Mouse (Mus musculus): ENCODE data around the gene Top2b.

The Top2b gene

DNA sequence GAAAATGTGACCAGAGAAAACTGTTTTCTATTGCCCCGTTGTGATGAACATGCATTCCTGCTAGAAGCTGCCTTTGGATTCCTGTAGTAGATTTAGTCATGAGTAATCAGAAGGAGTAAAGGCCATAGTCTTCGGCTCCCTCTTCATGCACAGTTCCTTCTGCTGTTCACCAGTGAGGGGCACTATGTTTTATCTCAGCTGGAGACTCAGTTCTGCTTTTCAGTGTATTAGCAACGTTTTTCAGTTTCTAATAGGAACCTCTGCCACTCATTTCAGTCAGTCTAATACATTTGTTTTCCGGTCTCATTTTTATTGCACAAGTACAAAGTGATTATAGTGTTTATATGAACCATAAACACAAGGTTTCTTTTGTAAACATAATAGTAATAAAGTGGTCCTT is 62.6 kb downstream of the Top2b start:
- no peak for DNase-seq (ENCODE audit: low spot score)

DNA sequence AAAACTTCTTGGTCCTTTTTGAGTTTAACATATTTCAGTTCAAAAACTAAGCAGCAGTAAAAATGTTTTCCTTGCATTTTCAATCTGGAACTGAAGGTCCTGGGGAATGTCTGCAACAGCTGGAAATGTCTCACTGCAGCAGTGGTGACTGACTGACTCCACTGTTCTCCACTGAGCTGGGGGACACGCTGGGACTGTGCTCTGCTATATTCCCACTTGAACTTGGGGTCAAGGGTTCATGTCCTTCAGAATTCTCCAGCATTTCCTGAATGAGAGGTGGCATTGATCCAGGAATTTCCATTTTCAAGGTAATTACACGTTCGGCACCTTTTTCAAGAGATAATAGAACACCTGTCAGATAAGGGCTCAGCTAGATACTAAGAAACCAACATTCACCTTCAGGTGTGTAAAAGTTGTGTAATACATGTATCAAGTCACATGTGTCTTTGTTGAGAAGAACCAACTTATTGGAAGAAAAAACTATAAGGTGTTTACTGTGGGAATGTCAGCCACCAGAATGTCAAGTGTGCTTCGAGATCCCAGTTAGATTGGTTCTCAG is 67.0 kb downstream of the Top2b start:
- DNase-seq (ENCODE audit: low spot score): no peak

DNA sequence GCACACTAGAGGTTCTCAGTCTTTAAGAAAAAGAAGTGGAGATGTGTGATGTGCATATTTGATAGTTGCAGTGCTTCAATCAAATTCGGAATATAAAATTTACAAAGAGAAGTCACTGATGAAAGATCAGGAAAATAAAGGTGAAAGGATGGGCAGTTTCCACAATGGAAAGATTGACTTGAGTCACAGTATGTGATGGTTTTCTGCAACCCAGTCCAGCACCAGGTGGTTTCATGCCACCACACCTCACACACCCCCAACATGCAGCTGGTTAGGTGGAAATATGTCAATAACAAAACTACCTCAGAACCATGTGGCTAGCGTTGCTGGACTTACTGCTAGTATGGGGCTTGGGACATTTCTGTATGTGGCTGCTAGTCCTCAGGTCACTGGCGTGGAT is 67.6 kb downstream of the Top2b start:
- DNase-seq (ENCODE audit: low spot score): no peak

DNA sequence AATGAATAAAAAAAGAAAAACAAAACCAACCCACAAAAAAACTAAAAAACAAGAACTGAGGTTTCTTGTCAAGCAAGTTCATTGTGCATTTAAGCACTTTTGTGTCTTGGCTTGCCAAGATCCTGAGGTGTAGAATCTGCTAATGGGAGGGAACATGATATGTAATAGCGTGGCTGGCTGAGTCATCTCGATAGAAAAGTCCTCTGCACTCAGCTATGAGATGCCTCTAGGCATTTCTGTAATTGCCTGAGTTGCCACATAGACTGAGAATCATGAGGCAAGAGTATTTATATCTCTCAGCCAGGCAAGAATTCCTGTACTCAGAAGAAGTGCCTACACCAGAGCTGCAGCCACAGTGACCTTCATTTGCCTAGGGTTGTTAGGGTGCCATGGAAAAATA is 68.2 kb downstream of the Top2b start:
- DNase-seq (ENCODE audit: low spot score): no peak

DNA sequence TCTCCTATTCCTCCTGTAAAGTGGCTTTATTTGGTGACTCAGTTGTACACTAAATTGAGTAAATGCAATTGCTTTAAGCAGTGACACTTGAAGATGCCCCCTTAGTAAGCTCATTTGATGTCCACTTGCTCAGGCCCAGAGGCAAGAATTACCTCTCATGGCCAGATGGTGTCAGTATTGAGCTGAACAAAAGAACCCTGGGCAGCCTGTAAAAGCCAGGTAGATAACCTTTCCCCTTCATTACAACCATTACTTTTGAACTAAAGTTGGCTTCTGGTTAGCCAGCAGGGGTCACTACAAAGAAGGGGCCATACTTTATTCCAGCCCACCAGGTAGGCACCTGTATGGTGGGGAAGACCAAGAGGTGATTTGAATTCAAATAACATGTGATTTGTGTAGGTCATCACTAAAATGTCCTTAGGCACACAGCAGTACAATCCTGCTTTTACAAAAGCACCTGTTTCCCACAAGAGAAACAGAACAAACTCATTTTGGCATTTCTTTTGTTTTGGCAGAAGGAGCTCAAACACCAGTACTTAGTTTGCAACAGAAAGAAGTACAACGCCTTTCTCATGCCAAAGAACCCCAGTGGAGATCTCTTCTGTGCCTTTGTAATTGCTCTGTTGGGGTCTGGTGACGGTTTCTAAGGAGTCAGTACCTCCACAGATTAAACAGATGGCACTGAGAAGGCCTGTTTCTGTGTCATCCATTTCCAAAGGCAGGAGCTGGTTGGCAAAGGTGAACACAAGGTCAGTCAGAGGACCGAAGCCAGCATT is 69.6 kb downstream of the Top2b start:
- DNase-seq (ENCODE audit: low spot score): peak; percentile 47

DNA sequence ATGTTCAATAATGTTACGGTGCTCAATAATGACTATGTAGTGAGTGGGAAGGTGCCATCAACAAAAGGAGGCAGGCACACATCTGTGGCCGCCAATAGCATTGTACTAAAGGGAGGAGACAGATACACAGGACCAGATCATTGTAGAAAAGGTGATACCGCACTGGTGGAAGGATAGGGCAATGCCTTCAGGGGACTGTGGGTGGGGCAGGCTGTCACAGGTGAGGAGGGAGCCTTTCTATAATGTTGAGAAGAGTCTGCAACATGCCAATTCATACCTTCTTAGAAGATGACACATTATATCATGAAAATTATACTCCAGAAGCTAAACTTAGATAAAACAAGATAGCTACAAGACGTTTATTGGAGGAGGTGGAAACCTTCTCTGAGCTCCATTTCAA is 72.4 kb downstream of the Top2b start:
- DNase-seq (ENCODE audit: low spot score): no peak

DNA sequence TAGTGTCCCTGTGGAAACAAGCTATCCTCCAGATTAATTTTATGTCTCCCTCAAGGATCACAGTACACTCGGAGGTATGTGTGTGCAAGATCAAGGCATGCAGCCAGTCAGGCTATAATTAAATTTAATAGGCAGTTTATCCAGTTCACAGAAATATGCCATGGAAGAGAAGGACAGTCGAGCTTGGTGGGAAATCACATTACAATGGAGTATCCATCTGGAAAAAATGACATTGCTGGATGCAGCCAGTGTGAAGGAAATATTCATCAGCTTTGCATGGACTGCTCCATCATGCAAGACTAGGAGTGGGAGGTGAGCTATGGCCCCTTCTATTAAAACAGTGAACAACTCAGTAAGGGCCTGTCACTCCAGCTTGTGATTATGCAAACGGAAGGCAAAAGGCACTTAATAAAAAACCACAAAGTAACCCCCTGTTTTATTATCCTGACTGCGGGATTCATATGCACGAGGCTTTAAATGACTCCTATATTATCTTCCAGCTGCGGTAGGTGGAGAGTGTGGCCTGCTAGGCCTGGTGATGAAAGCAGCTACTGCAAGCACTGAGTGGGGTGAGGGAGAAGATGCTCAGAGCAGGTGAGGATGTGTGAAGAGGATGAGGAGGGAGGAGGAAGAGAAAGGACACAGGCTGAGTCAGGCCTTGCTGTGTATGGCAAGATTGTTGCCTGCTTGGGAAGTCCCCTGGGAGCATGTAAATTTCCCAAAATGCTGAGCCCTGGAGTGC is 74.6 kb downstream of the Top2b start:
- no peak for DNase-seq (ENCODE audit: low spot score)

DNA sequence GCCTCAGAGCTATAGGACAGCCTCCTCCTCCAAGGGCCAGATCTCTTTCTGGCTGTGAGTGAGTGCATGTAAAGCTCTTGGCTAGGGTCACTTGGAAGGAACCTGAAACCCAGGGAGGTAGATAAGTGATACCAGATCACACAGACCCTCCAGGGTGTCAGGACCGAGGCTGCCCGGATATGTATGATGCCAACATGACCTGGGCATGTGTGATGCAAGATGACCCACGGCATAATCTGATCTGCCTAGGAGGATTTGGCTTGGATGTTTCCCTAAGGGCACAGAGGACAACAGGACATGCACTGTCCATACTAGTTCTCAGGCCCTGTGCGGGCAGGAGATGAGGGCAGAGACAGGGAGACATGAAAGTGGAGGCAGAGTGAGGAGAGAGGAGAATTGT is 79.9 kb downstream of the Top2b start:
- no peak for DNase-seq (ENCODE audit: low spot score)

DNA sequence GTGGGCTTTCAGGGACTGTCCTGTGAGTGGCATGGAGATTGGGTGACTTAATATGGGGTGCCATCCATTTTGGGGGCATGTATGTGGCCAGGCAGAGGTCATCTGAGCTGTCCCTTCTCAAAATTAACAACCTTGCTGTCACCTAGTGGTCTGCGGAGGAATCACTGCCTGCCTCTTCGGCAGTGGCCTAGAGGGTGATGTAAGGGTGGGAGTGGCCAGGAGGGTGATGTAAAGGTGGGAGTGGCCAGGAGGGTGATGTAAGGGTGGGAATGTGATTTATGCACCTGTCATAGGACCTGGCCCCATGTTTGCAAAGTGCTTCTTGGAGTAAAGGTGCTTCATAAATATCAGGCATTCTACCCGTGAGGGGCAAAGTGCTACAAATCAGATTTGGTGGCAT is 82.6 kb downstream of the Top2b start:
- no peak for DNase-seq (ENCODE audit: low spot score)

DNA sequence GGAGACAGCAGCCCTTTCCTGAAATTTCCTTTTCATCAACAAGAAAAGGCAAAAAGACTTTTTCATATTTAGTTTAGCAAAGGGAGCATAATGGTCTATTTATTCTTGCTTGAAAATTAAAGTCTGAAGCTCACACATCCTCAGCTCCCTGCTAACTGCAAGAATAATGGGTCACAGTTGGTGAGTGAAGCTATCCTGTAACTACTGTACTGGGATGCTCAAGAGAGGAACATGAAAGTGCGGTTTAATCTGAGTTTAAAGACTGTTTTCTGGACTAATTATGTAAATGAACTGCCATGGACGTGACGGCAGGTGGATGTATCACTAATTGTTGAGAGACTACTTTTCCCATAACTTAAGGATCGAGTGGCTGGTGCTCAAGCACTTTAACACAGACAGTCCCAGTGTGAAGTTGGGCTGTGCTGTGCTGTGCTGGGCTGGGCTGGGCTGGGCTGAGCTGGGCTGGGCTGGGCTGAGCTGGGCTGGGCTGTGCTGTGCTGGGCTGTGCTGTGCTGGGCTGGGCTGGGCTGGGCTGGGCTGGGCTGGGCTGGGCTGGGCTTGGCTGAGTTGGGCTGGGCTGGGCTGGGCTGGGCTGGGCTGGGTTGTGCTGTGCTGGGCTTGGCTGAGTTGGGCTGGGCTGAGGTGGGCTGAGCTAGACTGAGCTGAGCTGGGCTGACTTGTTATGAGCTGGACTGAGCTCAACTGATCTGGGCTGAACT is 83.4 kb downstream of the Top2b start:
- no peak for DNase-seq (ENCODE audit: low spot score)

DNA sequence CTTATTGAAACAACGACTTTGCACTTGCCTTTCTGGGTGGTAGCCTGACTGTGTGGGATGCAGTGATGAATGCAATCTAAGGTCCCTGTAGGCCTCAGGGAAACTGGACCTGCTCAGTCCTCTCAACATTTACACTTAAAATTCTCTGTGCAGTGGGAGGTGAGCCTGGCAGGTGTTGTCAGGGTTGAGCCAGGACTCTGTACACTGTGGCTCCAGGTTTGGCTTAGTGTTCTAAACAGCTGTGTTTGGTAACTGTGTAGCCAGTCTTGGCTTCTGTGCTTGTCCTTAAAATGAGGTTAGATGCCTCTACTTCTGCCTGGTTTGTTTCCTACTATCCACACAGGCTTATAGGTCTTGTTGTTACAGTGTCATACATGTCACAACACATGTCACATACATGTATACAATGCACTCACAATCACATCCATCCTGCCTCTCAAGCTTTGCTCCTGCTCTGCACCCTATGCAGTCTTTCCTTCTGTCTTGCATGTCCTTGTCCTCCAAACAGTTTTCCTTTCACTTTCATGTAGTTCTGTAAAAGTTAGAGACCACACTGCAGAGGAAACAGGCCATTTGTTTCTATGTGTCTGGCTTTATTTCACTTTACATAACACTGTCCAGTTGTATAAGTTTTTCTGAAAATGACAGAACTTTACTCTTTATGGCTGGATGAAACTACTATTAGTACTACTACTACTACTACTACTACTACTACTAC is 113.8 kb downstream of the Top2b start:
- no peak for DNase-seq (ENCODE audit: low spot score)

DNA sequence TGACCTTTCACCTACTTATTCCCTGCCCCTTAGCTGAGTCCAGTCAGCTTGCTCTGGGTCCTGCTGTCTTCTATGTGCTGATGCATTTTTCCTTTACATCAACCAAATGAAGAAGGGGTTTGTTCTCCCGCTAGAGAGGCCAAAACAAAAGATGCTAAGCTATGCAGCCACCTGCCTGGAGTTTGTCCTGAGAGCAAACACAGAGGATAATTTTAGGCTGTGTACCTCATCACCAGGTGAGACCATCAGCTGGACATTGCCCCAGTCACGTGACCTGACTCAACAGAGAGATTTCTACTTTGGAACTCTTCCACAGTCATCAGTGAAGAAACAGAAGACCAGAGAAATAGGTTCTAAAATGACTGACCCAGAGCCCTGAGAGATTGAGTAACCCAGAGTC is 114.5 kb downstream of the Top2b start:
- DNase-seq (ENCODE audit: low spot score): no peak

DNA sequence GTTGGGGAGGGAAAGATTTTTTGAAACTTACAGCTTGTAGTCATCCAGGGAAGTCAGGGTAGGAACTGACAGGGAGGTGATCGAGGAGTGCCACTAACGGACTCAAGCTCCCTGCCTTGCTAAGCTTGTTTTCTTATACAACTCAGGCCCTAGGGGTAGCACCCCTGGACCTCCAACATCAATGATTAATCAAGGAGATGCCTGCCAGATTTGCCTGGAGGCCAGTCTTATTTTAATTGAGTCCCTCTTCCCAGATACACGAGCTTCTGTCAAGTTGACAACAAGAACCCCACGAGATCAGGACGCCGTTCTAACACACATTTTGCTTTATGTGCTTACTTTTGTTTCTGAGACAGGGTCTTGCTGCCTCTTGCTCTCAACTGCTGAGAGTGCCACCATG is 115.6 kb downstream of the Top2b start:
- DNase-seq (ENCODE audit: low spot score): no peak

DNA sequence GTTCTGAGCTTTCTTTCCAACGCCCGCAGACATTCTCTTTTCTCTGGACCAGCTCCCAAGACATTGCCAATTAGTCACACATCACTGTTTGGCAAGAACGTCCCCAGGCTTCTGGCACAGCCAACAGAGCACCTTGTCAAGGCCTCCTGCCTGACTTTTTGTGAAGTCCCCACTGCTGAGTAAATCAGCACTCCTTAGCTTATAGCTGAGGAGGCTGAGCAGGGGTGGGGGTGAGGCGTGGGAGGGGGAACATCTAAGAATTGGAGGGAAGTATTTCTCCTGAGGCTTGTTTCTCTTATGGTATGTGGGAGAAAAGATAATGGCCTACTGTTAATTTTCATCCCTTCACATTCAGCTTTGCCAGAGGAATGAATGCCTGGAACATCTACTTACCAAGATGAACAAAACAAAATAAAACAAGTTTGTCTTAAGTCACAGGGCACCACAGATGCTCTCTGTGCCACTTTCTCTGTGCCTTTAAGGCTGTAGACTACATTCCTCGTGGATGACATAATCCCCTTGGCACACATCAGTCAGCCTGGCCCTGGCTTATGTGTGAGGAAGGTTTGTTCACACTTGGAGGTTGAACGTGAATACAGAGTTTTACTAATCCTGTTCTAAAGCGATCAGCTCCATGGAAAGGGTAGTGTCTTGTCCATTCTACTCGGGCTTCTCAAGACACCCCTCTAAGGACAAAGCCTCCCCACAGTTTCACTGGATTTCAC is 118.8 kb downstream of the Top2b start:
- DNase-seq (ENCODE audit: low spot score): no peak

All from layer of hippocampus, adult 9-10 months (tissue).